Mouse (Mus musculus) intestine, embryonic 16.5 days (tissue): ENCODE results near the gene Cdc42bpg. TPM values are rescaled to one million over a fixed set of nuclear protein-coding genes. Genes with fewer than 3 reads are reported as not detected.

Source experiments
- ATAC-seq: fragments of 200-750 bp; cut with Nextera tagmentation; 2 replicates; pipeline ENCODE4 v1.8.0; 2017; ENCODE audit warnings: moderate TSS enrichment, moderate library complexity
- H3K27ac ChIP-seq: fragments of 300-500 bp; sonication (generic); 2 replicates; pipeline ENCODE4 v1.5.1; 2014; ENCODE audit warnings: mild to moderate bottlenecking, low read length
- H3K27me3 ChIP-seq: fragments of 300-500 bp; sonication (generic); replicated peaks from 2 replicates; pipeline ENCODE4 v1.6.1; 2014; ENCODE audit warnings: low read length, control low read depth, mixed read lengths; ENCODE audit not compliant: control insufficient read depth, insufficient read depth
- H3K36me3 ChIP-seq: fragments of 300-500 bp; sonication (generic); 2 replicates; pipeline ENCODE4 v1.6.1; 2014; ENCODE audit warnings: low read length, control low read depth; ENCODE audit not compliant: control insufficient read depth, insufficient read depth
- H3K4me1 ChIP-seq: fragments of 300-500 bp; sonication (generic); 2 replicates; pipeline ENCODE4 v1.6.1; 2014; ENCODE audit warnings: low read length, control low read depth, mixed read lengths; ENCODE audit not compliant: control insufficient read depth, insufficient read depth
- H3K4me2 ChIP-seq: fragments of 300-500 bp; sonication (generic); 2 replicates; pipeline ENCODE4 v1.6.1; 2014; ENCODE audit warnings: low read depth, low read length, control low read depth
- H3K4me3 ChIP-seq: fragments of 300-500 bp; sonication (generic); 2 replicates; pipeline ENCODE4 v1.5.1; 2014; ENCODE audit warnings: mild to moderate bottlenecking, low read length
- H3K9ac ChIP-seq: fragments of 300-500 bp; sonication (generic); 2 replicates; pipeline ENCODE4 v1.6.1; 2014; ENCODE audit warnings: low read depth, low read length
- H3K9me3 ChIP-seq: fragments of 300-500 bp; sonication (generic); 2 replicates; pipeline ENCODE4 v1.6.1; 2016; ENCODE audit warnings: low read length, control low read depth; ENCODE audit not compliant: control insufficient read depth
- WGBS: fragments of 180-500 bp; shearing (Covaris S2); extraction: QIAGEN DNeasy Blood & Tissue Kit; methylation state at CpG from one replicate; pipeline ENCODE4 v1.1.7; 2014; 5-methylcytosine and 5-hydroxymethylcytosine counted together
- polyA plus RNA-seq: library from polyadenylated mRNA; unstranded; fragments of >200 nt; fragmentation: Nextera tagmentation; extraction: Ambion mirVana; gene quantifications from 2 replicates; pipeline ENCODE4 v1.2.1, GENCODE M21; 2015

Gene Cdc42bpg
- polyA plus RNA-seq, 1 experiment from 2014 or later: 1.2 TPM

- Histone ChIP-seq H3K9me3 (no peaks in the 10 kb centered on the region), H3K9ac (peak overlapping the region; percentile 59), H3K4me3 (peak overlapping the region; percentile 90), H3K36me3 (peaks cover 8% of the 10 kb centered on the region; the same call in 1 of the 2 replicates), H3K27me3 (no peaks in the 10 kb centered on the region), H3K4me2 (peak overlapping the region; percentile 44), H3K27ac (peak overlapping the region; percentile 92), H3K4me1 (peaks cover 26% of the 10 kb centered on the region)
- ATAC-seq: no peak; the same call in 1 of the 2 replicates
- WGBS: 61% methylated on average over 9 of the region's 9 CpGs
Observed at GRCm38 (mm10) chr19:6333761-6334595, 27.7 kb downstream of the Cdc42bpg start.

DNA sequence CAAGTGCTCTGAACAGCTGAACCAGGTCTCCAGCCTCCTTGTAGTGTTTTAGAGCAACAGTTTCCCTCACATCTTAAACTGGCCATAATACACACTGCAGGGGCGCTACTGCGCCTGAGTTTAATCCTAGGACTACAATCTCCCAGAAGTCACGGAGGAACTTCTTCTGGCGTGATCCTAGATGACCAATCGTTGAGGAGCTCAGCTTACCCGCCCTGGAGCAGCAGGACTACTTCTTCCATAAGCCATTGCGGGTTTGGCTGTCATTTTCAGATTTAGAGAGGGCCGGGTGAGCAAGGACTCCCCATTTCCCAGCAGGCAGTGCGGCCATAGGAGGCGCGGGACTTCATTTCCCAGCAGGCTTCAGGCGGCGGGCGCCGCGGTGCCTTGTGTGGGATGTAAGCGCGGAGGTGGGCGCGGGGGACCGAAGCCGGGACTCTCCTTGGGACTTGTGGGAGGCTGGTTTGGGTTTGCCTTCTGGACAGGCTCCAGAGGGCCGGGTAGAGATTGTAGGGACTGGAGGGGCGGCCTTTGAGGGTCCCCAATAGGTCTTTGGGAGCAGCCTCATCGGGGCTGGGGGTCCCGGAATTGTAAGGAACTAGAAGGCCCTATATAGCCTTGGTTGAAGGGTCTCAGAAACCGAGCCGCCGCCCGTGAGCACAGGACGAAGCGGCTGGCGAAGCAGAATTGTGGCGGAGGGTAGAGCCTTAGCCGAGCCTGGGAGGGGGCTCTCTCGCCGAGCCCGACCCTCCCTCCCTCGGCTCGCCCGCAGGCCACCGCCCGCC is 28.6 kb downstream of the Cdc42bpg start, which contains the start of gene Men1:
Men1 (plus strand) TSS at position 307 of the 785 bp plus-strand sequence.
- peak within 1 kb of the TSS; percentile 90 for H3K4me3 ChIP-seq
- peaks cover 15% of the 10 kb centered on the region for H3K36me3 ChIP-seq
- no peaks in the 10 kb centered on the region for H3K27me3 ChIP-seq
- peak within 1 kb of the TSS; percentile 94 for H3K4me2 ChIP-seq
- H3K4me1 ChIP-seq: peaks cover 26% of the 10 kb centered on the region
- no peaks in the 10 kb centered on the region for H3K9me3 ChIP-seq
- 0% methylated on average over 43 of the region's 43 CpGs for WGBS
- peak; percentile 92 for ATAC-seq
- H3K9ac ChIP-seq: peak within 1 kb of the TSS; percentile 89
- H3K27ac ChIP-seq: peak within 1 kb of the TSS; percentile 92

DNA sequence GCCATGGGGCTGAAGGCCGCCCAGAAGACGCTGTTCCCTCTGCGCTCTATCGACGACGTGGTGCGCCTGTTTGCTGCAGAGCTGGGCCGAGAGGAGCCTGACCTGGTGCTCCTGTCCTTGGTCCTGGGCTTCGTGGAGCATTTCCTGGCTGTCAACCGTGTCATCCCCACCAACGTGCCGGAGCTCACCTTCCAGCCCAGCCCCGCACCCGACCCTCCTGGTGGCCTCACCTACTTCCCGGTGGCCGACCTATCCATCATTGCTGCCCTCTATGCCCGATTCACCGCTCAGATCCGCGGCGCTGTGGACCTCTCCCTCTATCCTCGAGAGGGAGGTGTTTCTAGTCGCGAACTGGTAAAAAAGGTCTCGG is 29.2 kb downstream of the Cdc42bpg start:
- 1% methylated on average over 25 of the region's 25 CpGs for WGBS

DNA sequence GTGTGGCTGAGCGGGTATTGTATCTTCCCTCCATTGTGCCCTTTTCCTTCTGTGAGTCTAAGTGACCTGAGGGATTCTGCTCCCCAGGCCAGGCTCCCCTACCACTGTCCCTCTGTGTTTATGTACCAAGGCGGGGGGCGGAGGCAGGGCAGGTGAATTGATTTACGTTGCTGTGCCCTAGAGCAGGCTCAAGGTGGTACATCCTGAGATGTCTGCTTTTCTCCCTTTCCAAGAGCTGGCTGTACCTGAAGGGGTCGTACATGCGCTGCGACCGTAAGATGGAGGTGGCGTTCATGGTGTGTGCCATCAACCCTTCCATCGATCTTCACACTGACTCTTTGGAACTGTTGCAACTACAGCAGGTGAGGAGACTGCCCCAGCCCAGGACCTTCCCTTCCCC is 30.7 kb downstream of the Cdc42bpg start:
- no peak for ATAC-seq
- Histone ChIP-seq H3K36me3 (peaks cover 19% of the 10 kb centered on the region), H3K9me3 (no peaks in the 10 kb centered on the region), H3K4me3 (no peak overlapping the region), H3K27ac (no peak overlapping the region), H3K4me1 (peaks cover 31% of the 10 kb centered on the region), H3K27me3 (no peaks in the 10 kb centered on the region), H3K9ac (peak overlapping the region; percentile 89; the same call in 1 of the 2 replicates), H3K4me2 (0 out of 2 replicates have a peak overlapping the region, but pooled peaks have one; percentile 94)
- WGBS: 90% methylated on average over 10 of the region's 10 CpGs

More for the DNA sequence above, 29.2 kb downstream of the Cdc42bpg start:
- Histone ChIP-seq H3K4me1 (peaks cover 31% of the 10 kb centered on the region), H3K27ac (peak overlapping the region; percentile 75), H3K27me3 (no peaks in the 10 kb centered on the region), H3K36me3 (peaks cover 19% of the 10 kb centered on the region), H3K4me3 (peak overlapping the region; percentile 90), H3K9me3 (no peaks in the 10 kb centered on the region), H3K4me2 (peak overlapping the region; percentile 94), H3K9ac (peak overlapping the region; percentile 89)
- ATAC-seq: peak; percentile 17

- no peak overlapping the region for H3K27ac ChIP-seq
- H3K4me2 ChIP-seq: no peak overlapping the region
- no peak for ATAC-seq
- H3K9me3 ChIP-seq: no peaks in the 10 kb centered on the region
- 95% methylated on average over 7 of the region's 7 CpGs for WGBS
- peaks cover 19% of the 10 kb centered on the region for H3K36me3 ChIP-seq
- no peak overlapping the region for H3K4me3 ChIP-seq
- peaks cover 35% of the 10 kb centered on the region for H3K4me1 ChIP-seq
- H3K9ac ChIP-seq: no peak overlapping the region
- H3K27me3 ChIP-seq: no peaks in the 10 kb centered on the region
Observed at GRCm38 (mm10) chr19:6338171-6338570, 31.9 kb downstream of the Cdc42bpg start.

DNA sequence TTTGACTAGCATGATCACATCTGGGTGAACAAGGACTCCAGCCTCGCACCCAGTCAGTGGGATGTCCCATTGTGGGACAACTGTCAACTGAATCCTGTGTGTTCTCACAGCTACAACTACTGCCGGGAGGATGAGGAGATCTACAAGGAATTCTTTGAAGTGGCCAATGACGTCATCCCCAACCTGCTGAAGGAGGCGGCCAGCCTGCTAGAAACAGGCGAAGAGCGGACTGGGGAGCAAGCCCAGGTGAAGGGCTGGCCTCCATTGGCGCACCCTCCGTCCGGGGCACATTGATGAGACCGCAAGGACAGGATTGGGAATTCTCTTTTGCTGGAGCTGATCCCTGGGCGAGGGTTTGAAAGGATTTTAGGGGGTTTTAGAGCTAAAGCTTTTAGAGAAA is 32.5 kb downstream of the Cdc42bpg start:
- Histone ChIP-seq H3K4me1 (peaks cover 35% of the 10 kb centered on the region), H3K9ac (no peak overlapping the region), H3K9me3 (no peaks in the 10 kb centered on the region), H3K27me3 (no peaks in the 10 kb centered on the region), H3K4me2 (no peak overlapping the region), H3K27ac (no peak overlapping the region), H3K36me3 (peaks cover 19% of the 10 kb centered on the region), H3K4me3 (no peak overlapping the region)
- WGBS: 87% methylated on average over 11 of the region's 11 CpGs
- ATAC-seq: no peak

DNA sequence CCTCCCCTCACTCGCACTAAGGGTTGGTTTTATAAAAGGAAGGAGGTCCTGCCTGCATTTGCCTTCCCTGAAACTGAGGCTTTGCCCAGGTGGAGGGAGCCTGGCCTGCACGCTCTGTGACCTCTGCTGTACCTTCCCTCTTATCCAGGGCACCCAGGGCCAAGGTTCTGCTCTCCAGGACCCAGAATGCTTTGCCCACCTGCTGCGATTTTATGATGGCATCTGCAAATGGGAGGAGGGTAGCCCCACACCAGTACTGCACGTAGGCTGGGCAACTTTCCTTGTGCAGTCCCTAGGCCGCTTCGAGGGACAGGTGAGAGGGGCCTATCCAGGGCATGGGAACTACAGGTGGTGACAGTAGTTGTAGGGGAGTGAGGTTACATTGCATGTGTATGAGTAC is 32.9 kb downstream of the Cdc42bpg start:
- Histone ChIP-seq H3K27me3 (no peaks in the 10 kb centered on the region), H3K4me1 (peaks cover 32% of the 10 kb centered on the region), H3K27ac (no peak overlapping the region), H3K9ac (no peak overlapping the region), H3K4me3 (no peak overlapping the region), H3K36me3 (peaks cover 19% of the 10 kb centered on the region), H3K4me2 (no peak overlapping the region), H3K9me3 (no peaks in the 10 kb centered on the region)
- no peak for ATAC-seq
- WGBS: 94% methylated on average over 6 of the region's 6 CpGs

DNA sequence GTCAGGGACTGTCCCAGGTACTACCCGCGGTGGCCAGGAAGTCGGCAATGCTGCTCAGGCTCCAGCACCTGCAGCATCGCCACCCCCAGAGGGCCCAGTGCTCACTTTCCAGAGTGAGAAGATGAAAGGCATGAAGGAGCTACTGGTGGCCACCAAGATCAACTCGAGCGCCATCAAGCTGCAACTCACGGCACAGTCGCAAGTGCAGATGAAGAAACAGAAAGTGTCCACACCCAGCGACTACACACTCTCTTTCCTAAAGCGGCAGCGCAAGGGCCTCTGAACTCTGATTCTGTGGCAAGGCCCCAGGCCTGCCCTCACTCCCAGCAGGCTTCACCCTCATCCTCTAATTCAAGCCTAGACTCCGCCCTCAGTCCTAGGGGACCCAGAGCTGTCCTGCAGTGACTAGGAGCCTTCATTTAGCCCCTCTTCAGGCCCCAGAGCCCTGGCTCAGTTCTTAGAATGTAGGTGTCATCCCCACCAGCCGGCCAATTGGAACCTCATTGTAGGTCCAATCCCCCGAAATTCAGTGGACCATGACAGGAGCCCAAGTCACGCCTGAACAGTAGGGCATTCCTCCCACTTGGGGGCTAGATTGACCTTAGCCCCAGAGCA is 33.7 kb downstream of the Cdc42bpg start:
- Histone ChIP-seq H3K9ac (peak overlapping the region; percentile 80; the same call in 1 of the 2 replicates), H3K27me3 (no peaks in the 10 kb centered on the region), H3K9me3 (no peaks in the 10 kb centered on the region), H3K36me3 (peaks cover 19% of the 10 kb centered on the region), H3K4me2 (peak overlapping the region; percentile 97), H3K4me3 (no peak overlapping the region), H3K27ac (peak overlapping the region; percentile 47; the same call in 1 of the 2 replicates), H3K4me1 (peaks cover 29% of the 10 kb centered on the region)
- no peak for ATAC-seq
- 72% methylated on average over 15 of the region's 15 CpGs for WGBS
